Mouse (Mus musculus): Measurements from ENCODE around the gene Soga1.

Soga1 gene

DNA sequence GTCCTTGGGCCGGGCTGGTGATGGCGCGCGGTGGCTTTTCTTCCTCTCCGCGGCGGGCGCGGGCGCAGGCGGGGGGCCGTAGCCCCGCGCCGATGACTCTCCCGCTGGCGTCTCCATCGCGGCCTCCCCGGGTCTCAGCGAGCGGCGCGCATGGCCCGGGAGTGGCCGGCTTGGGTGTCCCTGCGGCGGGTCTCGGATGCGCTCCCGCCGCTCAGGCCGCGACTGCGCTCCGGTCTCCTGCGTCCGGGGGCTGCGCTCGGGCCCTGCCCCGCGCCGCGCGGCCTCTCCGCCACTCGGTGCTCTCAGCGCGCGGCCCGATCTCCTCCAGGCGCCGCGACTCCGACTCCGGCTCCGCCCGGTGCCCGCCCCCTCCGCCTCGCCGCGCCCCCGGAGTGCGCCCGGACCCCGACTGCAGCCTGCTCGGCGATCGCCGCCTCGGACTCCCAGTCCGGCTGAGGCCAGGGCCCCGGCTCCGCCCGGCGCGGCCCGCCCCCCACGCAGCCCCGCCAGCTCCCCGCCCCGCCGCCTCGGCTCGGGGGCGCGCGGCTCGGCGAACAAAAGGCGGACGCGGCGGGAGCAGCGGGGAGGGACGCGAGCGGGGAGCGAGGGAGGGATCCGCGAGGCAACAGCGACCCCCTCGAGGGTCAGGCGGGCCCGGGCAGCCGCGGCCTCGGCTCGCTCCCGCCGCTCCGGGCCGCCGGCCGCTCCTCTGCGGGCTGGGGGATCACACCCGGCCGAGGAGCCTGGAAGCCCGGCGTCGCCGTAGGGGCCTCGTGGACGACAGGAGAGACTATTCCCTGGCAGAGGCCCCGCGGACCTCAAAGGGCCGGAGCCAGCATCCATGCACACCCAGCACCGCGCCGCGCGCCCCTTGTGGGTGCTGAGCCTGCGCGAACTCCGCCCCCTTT, at the start of gene Soga1:
Gene Soga1, minus strand, starts transcription at position 462 of the 908 bp plus-strand sequence.
- no peak for DNase-seq (ENCODE audit: low read depth, low spot score)

DNA sequence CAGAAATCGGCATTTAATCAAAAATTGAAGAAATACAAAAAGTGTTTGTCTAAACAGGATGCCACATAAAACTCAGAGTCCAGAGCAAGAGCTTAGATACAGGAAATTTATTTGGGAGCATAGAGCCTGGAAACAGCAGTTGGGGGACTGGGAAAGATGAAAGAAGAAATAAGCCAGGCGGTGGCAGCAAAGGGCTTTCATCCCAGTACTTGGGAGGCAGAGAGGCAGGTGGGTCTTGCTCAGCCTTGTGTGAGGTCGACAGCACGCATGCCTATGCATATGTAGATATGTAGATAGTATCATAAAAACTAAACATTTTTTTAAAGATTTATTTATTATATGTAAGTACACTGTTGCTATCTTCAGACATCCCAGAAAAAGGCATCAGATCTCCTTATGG, 49.0 kb upstream of the Soga1 start:
- DNase-seq (ENCODE audit: low read depth, low spot score): no peak

DNA sequence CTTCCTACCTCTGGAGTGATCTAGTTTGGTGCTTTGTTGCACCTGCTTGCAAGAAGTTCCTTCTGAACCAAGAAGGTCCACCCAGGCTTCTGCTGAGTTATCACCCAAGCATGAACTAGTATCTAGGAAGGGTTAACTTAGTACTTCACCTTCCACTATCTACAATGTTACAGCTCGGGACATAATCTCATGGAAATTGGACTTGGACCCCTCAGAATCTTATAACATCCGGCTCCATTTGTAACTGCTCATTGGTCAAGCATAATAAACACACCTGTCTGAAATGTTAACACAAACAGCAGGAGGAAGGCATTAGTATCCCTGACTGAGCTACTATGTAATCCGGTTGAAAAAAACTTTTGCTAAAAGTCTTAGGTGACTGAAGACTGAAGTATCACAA, 48.3 kb upstream of the Soga1 start:
- no peak for DNase-seq (ENCODE audit: low read depth, low spot score)

- DNase-seq (ENCODE audit: low read depth, low spot score): no peak
Observed at GRCm38 (mm10) chr2:157125246-157125645, 46.2 kb upstream of the Soga1 start.

DNA sequence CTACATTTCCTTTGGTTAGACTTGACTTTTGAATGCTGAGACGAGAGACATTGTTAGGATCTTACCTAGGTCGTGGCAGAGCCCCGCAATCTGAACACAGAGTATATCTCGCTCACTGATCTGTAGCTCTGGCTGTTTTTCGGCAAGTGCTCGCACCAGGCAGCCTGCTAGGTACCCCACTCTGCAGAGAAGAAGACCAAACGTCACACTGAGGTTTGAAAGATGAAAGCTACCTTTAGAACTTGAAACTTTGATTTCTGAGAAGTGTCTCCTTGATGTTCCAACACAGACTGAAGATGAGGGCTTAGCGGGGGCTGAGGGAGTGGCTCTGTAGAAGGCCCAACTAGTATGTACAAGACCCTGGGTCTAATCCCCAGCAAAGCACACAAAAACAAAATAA, 42.7 kb upstream of the Soga1 start:
- no peak for DNase-seq (ENCODE audit: low read depth, low spot score)

DNA sequence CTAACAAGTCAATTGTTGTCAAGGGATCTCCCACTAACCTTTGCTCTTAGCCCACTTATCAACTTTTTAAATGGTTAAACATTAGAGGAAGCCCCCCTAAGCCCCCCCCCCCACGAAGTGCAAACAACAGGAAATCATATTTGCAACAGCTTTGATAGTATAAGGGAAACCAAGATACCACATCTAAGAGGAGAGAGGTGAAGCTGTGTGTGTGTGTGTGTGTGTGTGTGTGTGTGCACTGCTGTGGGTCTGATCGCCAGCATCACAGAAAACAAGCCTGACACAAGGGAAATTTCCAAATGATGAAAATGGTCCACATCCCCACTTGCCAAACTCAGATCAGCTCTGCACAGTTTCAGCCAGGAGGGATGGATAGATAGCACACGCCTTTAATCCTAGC, 40.0 kb upstream of the Soga1 start:
- DNase-seq (ENCODE audit: low read depth, low spot score): no peak

GRCm38 (mm10) chr2:157118556-157118955, 39.5 kb upstream of the Soga1 start:
- DNase-seq (ENCODE audit: low read depth, low spot score): no peak

DNA sequence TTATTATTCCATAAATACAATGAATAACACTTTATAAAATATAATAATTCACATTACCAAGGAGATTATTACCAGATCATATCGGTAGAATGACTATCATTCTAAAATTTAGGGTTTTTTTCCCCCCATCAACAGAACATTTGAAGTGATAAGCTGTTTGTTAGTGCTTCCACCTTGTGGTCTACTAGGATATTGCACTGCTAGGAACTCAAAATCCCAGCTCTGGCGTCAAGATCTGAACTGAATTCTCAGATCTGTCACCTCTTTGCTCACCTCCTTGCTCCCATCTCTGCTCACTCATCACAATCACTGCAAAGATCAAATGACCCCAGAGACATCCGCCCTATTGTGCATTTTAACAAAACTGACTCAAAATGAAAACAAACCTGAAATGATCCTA, 37.9 kb upstream of the Soga1 start:
- no peak for DNase-seq (ENCODE audit: low read depth, low spot score)

DNA sequence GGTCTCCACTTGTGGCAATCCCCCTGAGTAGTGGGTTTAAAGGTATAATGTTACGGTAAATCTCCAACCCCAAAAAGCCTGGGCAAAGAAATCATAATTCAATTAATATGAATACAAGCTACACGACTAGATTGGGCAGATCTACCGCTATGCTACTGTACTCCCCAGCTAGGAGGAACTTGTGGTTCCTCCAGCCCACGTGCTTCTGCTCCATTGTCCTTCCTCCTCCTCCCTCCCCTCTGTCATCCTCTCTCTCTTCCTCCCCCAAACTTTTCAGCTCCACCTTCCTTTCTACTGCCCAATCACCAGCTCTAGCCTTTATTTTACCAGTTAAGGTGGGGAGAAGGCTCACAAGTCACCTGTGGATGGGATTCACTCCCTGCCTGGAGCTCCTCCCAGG, 29.2 kb upstream of the Soga1 start:
- no peak for DNase-seq (ENCODE audit: low read depth, low spot score)

GRCm38 (mm10) chr2:157104454-157104853, 25.4 kb upstream of the Soga1 start:
- DNase-seq (ENCODE audit: low read depth, low spot score): no peak

- no peak for DNase-seq (ENCODE audit: low read depth, low spot score)
Observed at GRCm38 (mm10) chr2:157102256-157102655, 23.2 kb upstream of the Soga1 start.

DNA sequence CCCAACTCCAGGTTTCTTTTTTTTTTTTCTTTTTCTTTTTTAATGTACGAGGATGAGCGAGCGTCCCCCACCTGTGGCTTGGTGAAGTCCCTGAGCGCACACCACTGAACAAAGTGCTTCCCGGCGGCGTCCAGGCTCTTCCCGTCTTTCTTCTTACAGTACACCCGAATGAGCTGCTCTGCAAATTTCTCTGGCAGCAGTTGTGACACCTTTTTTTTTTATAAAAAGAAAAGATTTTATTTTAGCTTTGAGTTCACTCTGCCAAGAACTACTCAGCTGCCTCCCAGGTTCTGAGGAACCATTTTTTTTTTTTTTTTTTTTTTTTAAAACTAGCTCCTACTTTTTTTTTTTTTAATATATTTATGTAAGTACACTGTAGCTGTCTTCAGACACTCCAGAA, 22.6 kb upstream of the Soga1 start:
- no peak for DNase-seq (ENCODE audit: low read depth, low spot score)

- no peak for DNase-seq (ENCODE audit: low read depth, low spot score)
Observed at GRCm38 (mm10) chr2:157100319-157100605, 21.2 kb upstream of the Soga1 start.

- no peak for DNase-seq (ENCODE audit: low read depth, low spot score)
Observed at GRCm38 (mm10) chr2:157099532-157100318, 20.7 kb upstream of the Soga1 start.

DNA sequence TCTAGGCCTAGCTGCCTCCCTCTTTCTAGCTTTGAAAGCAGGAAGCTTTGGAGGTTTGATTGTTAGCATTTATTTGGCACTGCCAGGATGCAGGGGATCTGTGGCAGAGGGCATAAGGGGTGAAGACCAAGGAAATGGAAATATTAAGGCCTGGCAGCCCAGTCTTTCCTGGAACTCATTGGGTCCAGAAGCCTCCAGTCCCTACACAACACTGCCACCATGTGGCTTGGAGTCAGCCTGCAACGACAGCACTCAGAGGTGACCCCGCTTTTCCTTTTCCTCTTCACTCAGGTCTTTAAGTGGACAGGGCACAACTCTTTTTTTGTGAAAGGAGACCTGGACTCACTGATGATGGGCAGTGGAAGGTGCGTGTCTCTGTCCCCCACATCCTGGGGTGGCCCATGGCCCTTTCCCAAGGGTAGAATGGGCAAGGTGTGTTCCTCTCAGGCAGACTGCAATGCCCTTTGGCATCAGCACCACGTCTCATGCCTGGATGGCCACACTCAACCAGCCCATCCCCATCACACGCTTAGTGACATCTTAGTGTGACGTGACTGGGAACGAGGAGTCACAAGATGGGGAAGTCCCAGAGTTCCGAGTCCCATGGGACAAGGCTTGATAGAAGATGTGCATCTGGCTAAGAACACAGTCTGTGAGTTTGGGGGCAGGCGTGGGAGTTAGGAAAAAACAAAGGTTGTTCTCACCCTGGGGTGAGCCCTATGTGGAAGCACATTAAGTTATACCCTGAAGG, 16.1 kb upstream of the Soga1 start:
- no peak for DNase-seq (ENCODE audit: low read depth, low spot score)

- no peak for DNase-seq (ENCODE audit: low read depth, low spot score)
Observed at GRCm38 (mm10) chr2:157092024-157092423, 13.0 kb upstream of the Soga1 start.

DNA sequence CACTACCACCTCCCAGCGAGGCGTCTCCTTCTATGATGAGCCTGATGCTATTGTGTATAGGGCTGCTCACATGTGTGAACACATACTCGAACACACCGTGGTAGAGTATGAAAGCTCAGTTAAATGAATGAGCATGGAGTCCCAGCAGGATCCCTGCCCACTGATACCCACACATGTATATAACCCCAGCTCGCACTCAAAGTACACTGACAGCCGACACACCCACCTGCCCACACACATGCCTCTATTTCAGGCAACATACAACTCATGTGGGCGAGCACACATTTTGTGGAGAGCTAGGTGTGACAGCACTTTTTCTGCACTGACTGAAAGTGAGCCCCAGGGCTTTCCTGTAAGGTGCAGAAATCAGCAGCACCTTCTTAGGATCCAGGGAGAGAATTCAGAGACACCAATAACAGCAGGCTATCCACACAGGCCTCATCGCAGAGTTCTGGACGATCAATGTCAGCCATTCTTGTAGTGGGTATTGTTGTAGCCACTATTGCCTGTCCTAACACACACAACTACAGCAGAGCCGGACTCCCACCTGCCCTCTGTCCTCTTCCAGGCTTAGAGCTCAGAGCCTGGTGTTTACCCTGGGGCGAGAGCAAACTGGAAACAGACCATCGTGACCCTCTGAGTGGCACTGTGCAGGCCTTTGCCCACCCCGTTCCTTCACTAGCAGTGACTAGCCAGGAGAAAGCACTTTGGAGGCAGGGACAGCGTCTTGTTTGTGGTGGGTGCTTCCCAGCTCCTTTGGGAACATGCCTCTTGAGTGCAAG, 8.7 kb upstream of the Soga1 start:
- no peak for DNase-seq (ENCODE audit: low read depth, low spot score)

DNA sequence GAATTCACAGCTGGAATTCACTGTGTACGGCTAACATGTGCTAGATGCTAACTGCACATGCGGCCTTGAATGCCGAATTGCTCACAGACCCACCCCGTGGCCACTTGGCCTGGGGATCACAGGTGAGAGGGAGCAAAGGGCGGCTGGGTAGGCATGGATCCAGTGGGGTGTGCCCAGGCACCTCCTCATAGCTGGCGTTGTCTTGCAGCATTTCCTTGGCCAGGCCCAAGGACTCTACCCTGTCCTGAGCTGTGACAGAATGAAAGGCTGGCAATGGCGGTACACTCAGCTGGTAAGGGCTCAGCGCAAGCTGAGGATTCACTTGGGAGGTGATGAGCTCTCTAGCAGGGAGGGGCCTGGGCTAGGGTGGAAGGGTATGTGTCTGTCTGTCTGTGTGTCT, 7.7 kb upstream of the Soga1 start, which contains the start of gene Tldc2:
Gene Tldc2, plus strand, starts transcription at position 260 of the 400 bp plus-strand sequence.
- no peak for DNase-seq (ENCODE audit: low read depth, low spot score)

DNA sequence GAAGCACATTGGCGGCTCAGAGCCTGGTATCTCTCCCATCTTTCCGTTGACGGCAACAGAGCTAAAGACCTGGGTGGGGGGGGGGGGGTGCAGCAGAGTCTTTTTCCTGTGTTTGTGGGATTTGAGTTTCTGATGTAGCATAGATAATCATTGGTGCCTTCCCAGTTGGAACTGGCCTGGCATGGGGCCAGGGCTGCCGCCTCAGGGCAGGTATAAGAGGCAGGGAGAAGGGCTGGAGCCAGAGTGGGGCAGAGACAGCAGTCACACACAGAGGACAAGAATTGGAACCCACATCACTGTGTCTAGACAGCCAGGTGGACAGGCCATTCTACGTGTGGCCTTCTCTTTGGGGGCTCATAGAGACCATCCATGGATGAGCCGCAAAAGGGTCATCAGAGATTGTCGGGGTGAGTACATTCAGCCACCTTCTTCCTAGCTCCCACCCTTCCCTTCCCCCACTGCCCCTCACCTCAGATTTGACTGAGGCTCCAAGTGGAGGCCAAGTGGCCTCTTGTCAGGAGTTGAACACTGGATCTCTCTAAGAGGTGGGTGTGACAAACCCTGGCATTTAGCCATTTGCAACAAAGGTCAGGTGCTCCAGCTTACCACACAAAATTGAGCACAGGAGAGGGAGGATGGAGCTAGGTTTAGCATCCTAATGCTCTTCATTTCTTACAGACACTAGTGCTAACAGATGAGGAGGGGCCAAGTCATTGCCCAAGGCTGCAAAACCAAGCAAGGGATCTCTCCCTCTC, 6.0 kb upstream of the Soga1 start:
- no peak for DNase-seq (ENCODE audit: low read depth, low spot score)

DNA sequence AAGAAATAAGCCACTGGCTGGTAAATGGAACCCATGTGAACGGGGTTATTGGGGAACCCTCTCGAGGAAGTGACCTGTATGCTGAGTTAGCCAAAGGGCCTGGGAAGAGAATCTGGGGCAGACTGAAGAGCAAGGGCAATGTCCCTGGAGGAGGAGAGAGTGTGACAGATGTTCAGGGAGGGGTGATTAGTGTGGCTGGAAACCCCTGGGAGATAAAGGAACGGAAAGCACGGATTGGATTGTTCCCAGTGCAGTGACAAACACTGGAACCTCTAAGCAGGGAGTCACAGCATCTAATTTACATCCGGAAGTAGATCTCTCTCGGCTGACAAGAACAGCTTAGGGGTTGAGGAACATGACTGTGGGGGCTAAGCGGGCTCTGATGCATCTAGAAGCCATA, 2.9 kb upstream of the Soga1 start:
- no peak for DNase-seq (ENCODE audit: low read depth, low spot score)

DNA sequence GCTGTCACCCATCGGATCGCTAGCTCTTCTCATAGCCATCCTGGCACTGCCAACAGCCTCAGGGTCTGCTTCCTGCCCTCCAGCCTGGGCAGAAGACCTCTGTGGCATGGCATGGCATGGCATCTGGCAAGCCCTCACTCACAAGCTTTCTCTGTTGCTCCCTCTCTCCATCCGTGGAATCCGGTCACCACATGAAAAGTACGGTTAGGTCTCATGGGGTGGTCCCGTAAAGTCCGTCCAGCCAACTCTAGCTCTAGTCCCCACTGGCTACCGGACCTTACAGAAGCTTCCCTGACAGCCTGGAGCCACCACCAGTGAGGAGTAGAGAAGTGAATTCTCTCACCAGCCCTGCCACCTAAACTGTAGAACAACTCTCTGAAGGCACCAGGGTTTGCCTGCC, 2.3 kb upstream of the Soga1 start:
- DNase-seq (ENCODE audit: low read depth, low spot score): no peak
